Mouse (Mus musculus) embryonic facial prominence, embryonic 13.5 days (tissue): Measurements from ENCODE around the gene Acot2. TPM values are rescaled to one million over a fixed set of nuclear protein-coding genes. Genes with fewer than 3 reads are reported as not detected.
"Not testable (repeated sequence)": the region's sequence is repeated elsewhere in the genome, so short reads cannot be mapped to it uniquely, and the experiment has no call there.

Source experiments
- ATAC-seq: fragments of 200-750 bp; cut with Nextera tagmentation; 2 replicates; pipeline ENCODE4 v1.8.0; 2017; ENCODE audit warnings: low read depth; ENCODE audit not compliant: insufficient number of reproducible peaks, insufficient read depth, low FRiP score, low TSS enrichment
- H3K27ac ChIP-seq: fragments of 300-500 bp; sonication (generic); 2 replicates; pipeline ENCODE4 v1.5.1; 2015; ENCODE audit warnings: moderate library complexity, mild to moderate bottlenecking, inconsistent platforms
- H3K27me3 ChIP-seq: fragments of 300-500 bp; sonication (generic); 2 replicates; pipeline ENCODE4 v1.6.1; 2015; ENCODE audit warnings: mild to moderate bottlenecking, inconsistent platforms
- H3K36me3 ChIP-seq: fragments of 300-500 bp; sonication (generic); 2 replicates; pipeline ENCODE4 v1.6.1; 2015; ENCODE audit warnings: mild to moderate bottlenecking, inconsistent platforms
- H3K4me1 ChIP-seq: fragments of 300-500 bp; sonication (generic); 2 replicates; pipeline ENCODE4 v1.6.1; 2015; ENCODE audit warnings: inconsistent platforms
- H3K4me2 ChIP-seq: fragments of 300-500 bp; sonication (generic); 2 replicates; pipeline ENCODE4 v1.6.1; 2015; ENCODE audit warnings: moderate library complexity, mild to moderate bottlenecking, inconsistent platforms
- H3K4me3 ChIP-seq: fragments of 300-500 bp; sonication (generic); 2 replicates; pipeline ENCODE4 v1.5.1; 2015; ENCODE audit warnings: mild to moderate bottlenecking, inconsistent platforms
- H3K9ac ChIP-seq: fragments of 300-500 bp; sonication (generic); 2 replicates; pipeline ENCODE4 v1.6.1; 2015; ENCODE audit warnings: mild to moderate bottlenecking, inconsistent platforms
- H3K9me3 ChIP-seq: fragments of 300-500 bp; sonication (generic); 2 replicates; pipeline ENCODE4 v1.6.1; 2016; ENCODE audit warnings: inconsistent platforms
- WGBS: fragments of 180-500 bp; shearing (Covaris S2); methylation state at CpG from one replicate; pipeline ENCODE4 v1.1.7; 2015; ENCODE audit warnings: mixed read lengths; 5-methylcytosine and 5-hydroxymethylcytosine counted together
- polyA plus RNA-seq: library from polyadenylated mRNA; unstranded; fragments of >200 nt; fragmentation: Nextera tagmentation; extraction: Ambion mirVana; gene quantifications from 2 replicates; pipeline ENCODE4 v1.2.1, GENCODE M21; 2015

The Acot2 gene
- polyA plus RNA-seq, 1 experiment from 2014 or later = 20.8 TPM

DNA sequence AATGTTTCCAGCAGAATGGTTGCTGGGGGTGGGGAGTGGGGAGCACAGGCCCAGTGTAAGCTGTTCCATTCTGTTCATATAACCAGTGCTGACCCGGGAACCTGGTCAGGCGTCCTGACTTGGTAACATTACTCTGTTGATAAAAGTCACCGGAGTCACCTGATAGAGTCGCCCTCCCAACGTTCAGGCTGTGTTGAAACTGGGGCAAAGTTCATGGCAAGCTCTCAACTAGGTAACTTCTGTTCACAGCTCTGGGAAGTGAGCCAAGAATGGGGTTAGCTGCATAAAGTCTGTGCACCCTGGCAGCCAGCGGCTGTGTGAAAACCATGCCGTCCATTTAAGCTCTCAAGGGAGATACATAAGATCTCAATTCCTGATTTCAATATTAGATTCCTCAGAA, 32.9 kb downstream of the Acot2 start:
- H3K4me3 ChIP-seq, H3K9me3 ChIP-seq, H3K27me3 ChIP-seq, ATAC-seq, H3K4me1 ChIP-seq, H3K9ac ChIP-seq, H3K4me2 ChIP-seq, H3K27ac ChIP-seq: not testable (repeated sequence)
- 52% methylated on average over 7 of the region's 7 CpGs for WGBS
- H3K36me3 ChIP-seq = peaks cover 12% of the 10 kb centered on the region; the same call in 1 of the 2 replicates

DNA sequence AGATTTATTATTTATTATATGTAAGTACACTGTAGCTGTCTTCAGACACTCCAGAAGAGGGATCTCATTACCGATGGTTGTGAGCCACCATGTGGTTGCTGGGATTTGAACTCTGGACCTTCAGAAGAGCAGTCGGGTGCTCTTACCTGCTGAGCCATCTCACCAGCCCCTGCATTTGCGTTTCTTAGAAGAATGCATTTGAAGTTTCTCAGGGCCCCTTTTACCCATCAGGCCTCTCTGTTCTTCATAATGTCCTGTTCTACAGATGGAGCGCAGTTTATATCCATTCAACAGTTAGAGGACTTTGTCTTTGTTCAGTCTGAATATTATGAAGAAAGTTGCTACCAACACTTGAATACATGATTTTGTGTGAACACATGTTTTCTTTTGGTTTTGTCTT, 34.6 kb downstream of the Acot2 start:
- not testable (repeated sequence) for H3K4me3 ChIP-seq, H3K27ac ChIP-seq, ATAC-seq, H3K4me1 ChIP-seq, H3K36me3 ChIP-seq, H3K27me3 ChIP-seq, H3K9ac ChIP-seq, H3K4me2 ChIP-seq, H3K9me3 ChIP-seq
- WGBS = 94% methylated on average over 4 of the region's 4 CpGs

DNA sequence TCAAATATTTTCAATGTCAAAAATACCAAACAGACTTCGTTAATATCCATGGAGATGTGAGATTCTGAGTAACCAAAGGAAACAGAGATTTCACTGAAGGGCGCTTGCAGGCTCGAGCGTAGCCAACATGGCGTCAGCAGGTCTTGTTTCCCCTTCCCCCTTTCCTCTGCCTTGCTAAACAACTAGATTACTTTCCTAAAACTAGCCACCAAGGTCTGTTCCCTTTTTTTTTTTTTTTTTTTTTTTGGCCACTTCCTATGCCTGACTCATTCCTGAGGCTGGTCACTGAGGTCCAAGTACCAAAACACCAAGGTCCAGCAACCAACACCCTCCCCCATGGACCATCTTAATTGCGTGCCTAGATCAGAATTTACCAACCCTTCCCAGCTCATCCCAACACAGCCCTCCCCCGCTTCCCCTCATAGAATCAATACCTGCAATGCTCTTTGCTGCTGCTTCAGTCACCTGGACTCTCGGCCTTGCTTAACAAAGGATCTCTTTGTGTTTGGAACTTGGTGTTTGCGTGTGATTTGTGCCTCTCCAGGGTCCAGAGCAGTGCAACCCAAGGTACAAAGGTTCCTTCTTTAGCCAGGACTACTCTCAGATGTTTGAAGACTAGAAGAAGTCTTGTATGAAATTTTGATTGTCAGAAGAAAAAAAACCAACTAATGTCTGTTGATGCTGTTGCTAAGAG, 35.5 kb downstream of the Acot2 start:
- no peak overlapping the region for H3K4me2 ChIP-seq
- no peaks in the 10 kb centered on the region for H3K9me3 ChIP-seq
- no peak overlapping the region for H3K9ac ChIP-seq
- no peaks in the 10 kb centered on the region for H3K4me1 ChIP-seq
- no peak overlapping the region for H3K27ac ChIP-seq
- no peak for ATAC-seq
- 72% methylated on average over 9 of the region's 9 CpGs for WGBS
- no peaks in the 10 kb centered on the region for H3K27me3 ChIP-seq
- H3K4me3 ChIP-seq = no peak overlapping the region
- H3K36me3 ChIP-seq = 0 out of 2 replicates have a peak, but pooled peaks cover 4% of the 10 kb centered on the region

GRCm38 (mm10) chr12:84025888-84026287, 38.2 kb downstream of the Acot2 start:
- ATAC-seq = no peak
- WGBS = 83% methylated on average over 7 of the region's 7 CpGs

GRCm38 (mm10) chr12:84028328-84028727, 40.7 kb downstream of the Acot2 start:
- not testable (repeated sequence) for H3K27me3 ChIP-seq, H3K4me1 ChIP-seq, H3K36me3 ChIP-seq, ATAC-seq, H3K27ac ChIP-seq, H3K9ac ChIP-seq, H3K4me2 ChIP-seq, H3K9me3 ChIP-seq, H3K4me3 ChIP-seq
- WGBS = 48% methylated on average over 3 of the region's 3 CpGs

More at GRCm38 (mm10) chr12:84025888-84026287, 38.2 kb downstream of the Acot2 start:
- Histone ChIP-seq H3K4me3 (no peak overlapping the region), H3K27me3 (no peaks in the 10 kb centered on the region), H3K27ac (no peak overlapping the region), H3K9ac (no peak overlapping the region), H3K9me3 (no peaks in the 10 kb centered on the region), H3K4me2 (no peak overlapping the region), H3K4me1 (no peaks in the 10 kb centered on the region), H3K36me3 (no peaks in the 10 kb centered on the region)

GRCm38 (mm10) chr12:84029043-84029442, 41.4 kb downstream of the Acot2 start:
- WGBS = 91% methylated on average over 1 of the region's 1 CpGs
- not testable (repeated sequence) for H3K36me3 ChIP-seq, H3K27ac ChIP-seq, H3K4me3 ChIP-seq, H3K9me3 ChIP-seq, ATAC-seq, H3K27me3 ChIP-seq, H3K9ac ChIP-seq, H3K4me1 ChIP-seq, H3K4me2 ChIP-seq

DNA sequence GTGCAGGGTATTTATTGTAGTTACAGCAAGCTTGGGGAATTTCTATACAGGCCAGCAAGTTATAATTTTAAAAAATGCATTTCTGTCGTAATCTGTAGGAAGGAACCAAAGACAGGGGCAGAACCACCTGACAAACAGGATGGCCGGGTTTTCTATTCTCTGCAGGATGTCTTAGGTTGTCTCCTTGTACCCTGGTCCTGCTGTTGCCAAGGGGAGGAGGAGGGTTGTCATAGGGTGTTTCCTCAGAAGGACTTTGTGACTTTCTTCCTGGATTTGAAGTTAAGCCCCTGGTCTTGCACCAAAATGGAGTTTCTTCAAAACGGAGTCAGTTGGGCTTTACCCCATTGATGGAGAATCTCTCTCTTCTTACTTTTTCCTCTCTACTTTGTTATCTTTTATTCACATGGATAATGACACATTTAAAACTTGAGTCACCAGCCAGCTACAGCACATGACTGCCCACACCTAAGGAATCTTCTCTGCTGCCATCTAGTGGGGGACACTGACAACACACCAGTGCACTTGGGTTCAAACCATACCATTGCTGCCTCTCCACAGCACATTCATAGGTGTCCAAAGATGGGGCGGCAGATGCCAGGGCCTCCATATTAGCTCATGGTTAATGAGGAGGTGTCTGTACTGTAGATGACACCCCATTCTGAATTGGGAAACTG, 43.1 kb downstream of the Acot2 start:
- WGBS = 65% methylated on average over 4 of the region's 4 CpGs
- Histone ChIP-seq H3K4me1 (no peaks in the 10 kb centered on the region), H3K9ac (no peak overlapping the region), H3K27ac (no peak overlapping the region), H3K27me3 (no peaks in the 10 kb centered on the region), H3K36me3 (no peaks in the 10 kb centered on the region), H3K4me3 (no peak overlapping the region), H3K4me2 (no peak overlapping the region), H3K9me3 (no peaks in the 10 kb centered on the region)
- no peak for ATAC-seq

- H3K27me3 ChIP-seq = no peaks in the 10 kb centered on the region
- no peak overlapping the region for H3K4me3 ChIP-seq
- WGBS = 86% methylated on average over 4 of the region's 4 CpGs
- H3K4me2 ChIP-seq = no peak overlapping the region
- H3K9ac ChIP-seq = no peak overlapping the region
- H3K27ac ChIP-seq = no peak overlapping the region
- H3K36me3 ChIP-seq = no peaks in the 10 kb centered on the region
- ATAC-seq = no peak
- no peaks in the 10 kb centered on the region for H3K9me3 ChIP-seq
- H3K4me1 ChIP-seq = peaks cover 4% of the 10 kb centered on the region; the same call in 1 of the 2 replicates
Observed at GRCm38 (mm10) chr12:84032854-84033253, 45.2 kb downstream of the Acot2 start.

GRCm38 (mm10) chr12:84033302-84033701, 45.6 kb downstream of the Acot2 start:
- ATAC-seq = not testable (repeated sequence)
- 79% methylated on average over 2 of the region's 2 CpGs for WGBS

GRCm38 (mm10) chr12:84034108-84034507, 46.4 kb downstream of the Acot2 start:
- ATAC-seq = no peak
- H3K9me3 ChIP-seq = no peaks in the 10 kb centered on the region
- H3K27ac ChIP-seq = no peak overlapping the region
- 57% methylated on average over 4 of the region's 4 CpGs for WGBS
- H3K4me3 ChIP-seq = no peak overlapping the region
- no peaks in the 10 kb centered on the region for H3K27me3 ChIP-seq
- peaks cover 4% of the 10 kb centered on the region; the same call in 1 of the 2 replicates for H3K4me1 ChIP-seq
- H3K4me2 ChIP-seq = no peak overlapping the region
- no peaks in the 10 kb centered on the region for H3K36me3 ChIP-seq
- no peak overlapping the region for H3K9ac ChIP-seq

More at GRCm38 (mm10) chr12:84033302-84033701, 45.6 kb downstream of the Acot2 start:
- H3K36me3 ChIP-seq, H3K27me3 ChIP-seq, H3K9ac ChIP-seq, H3K4me3 ChIP-seq, H3K27ac ChIP-seq, H3K4me1 ChIP-seq, H3K9me3 ChIP-seq, H3K4me2 ChIP-seq: not testable (repeated sequence)

DNA sequence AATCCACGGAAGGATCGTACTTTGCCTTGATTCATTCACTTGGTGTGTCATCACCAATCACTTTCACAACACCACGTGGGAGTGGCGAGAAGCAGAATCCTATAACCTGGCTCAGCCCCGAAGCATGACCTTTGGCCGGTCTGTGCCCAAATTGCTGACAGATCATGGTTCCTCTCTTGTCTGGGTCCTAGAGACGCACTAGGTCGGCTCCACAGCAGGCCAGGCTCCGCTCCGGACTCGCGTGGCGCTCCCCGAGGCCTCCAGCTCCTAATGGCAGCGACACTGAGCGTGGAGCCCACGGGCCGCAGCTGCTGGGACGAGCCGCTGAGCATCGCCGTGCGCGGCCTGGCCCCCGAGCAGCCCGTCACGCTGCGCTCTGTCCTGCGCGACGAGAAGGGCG, 50.6 kb downstream of the Acot2 start, which contains the start of gene Acot4:
Gene Acot4, plus strand, starts transcription at position 139 of the 400 bp plus-strand sequence.
- peak within 1 kb of the TSS; percentile 72 for H3K9ac ChIP-seq
- H3K4me3 ChIP-seq = peak within 1 kb of the TSS; percentile 49
- H3K27ac ChIP-seq, ATAC-seq, H3K27me3 ChIP-seq, H3K9me3 ChIP-seq, H3K36me3 ChIP-seq, H3K4me1 ChIP-seq: not testable (repeated sequence)
- peak within 1 kb of the TSS; percentile 73 for H3K4me2 ChIP-seq
- WGBS = 9% methylated on average over 32 of the region's 32 CpGs

DNA sequence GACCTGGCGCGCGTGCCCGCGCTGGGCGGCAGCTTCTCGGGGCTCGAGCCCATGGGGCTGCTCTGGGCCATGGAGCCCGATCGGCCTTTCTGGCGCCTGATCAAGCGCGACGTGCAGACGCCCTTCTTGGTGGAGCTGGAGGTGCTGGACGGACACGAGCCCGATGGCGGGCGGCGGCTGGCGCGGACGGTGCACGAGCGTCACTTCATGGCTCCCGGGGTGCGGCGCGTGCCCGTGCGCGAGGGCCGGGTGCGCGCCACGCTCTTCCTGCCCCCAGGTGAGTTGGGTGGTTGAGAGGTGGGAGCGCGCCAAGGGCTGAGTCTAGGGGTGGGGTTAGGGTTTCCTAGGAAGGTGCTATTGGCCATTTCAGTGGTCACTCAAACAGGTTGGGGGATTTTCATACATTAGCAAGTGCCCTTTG, 51.0 kb downstream of the Acot2 start, which contains the start of gene Gm49366:
Gene Gm49366, plus strand, starts transcription at position 245 of the 421 bp plus-strand sequence.
- not testable (repeated sequence) for H3K36me3 ChIP-seq, H3K9me3 ChIP-seq, ATAC-seq, H3K4me1 ChIP-seq, H3K27ac ChIP-seq, H3K27me3 ChIP-seq
- Histone ChIP-seq H3K4me3 (peak within 1 kb of the TSS; percentile 49), H3K9ac (peak within 1 kb of the TSS; percentile 72), H3K4me2 (peak within 1 kb of the TSS; percentile 73)
- WGBS = 1% methylated on average over 39 of the region's 39 CpGs
